Mouse (Mus musculus): Measurements from ENCODE around the gene Krtap5-4. TPM values are rescaled to one million over a fixed set of nuclear protein-coding genes. Genes with fewer than 3 reads are reported as not detected.
"Not testable (repeated sequence)": the region's sequence is repeated elsewhere in the genome, so short reads cannot be mapped to it uniquely, and the experiment has no call there.

The Krtap5-4 gene
- not detected in 2 replicates for total RNA-seq (2014; rRNA removed)
- not detected in 2 replicates for polyA plus RNA-seq (2012; rRNA removed)

- Histone ChIP-seq H3K9ac (ENCODE audit: low read depth, low read length) (no peak within 1 kb of the TSS), H3K4me3 (ENCODE audit: insufficient read depth, low read depth, low read length) (no peak within 1 kb of the TSS), H3K27me3 (ENCODE audit: control insufficient read depth, insufficient read depth, low read length) (no peaks in the 10 kb centered on the region; the same call in 1 of the 2 replicates), H3K4me1 (ENCODE audit: control insufficient read depth, insufficient read depth, low read length) (no peaks in the 10 kb centered on the region), H3K27ac (replicated peaks; ENCODE audit: insufficient read depth, low read depth, low read length) (no peak within 1 kb of the TSS), H3K36me3 (ENCODE audit: control insufficient read depth, insufficient read depth, low read length) (no peaks in the 10 kb centered on the region), H3K79me2 (ENCODE audit: control insufficient read depth, insufficient read depth, low read length) (no peaks in the 10 kb centered on the region)
- TF ChIP-seq POLR2A (IDR thresholded peaks at IDR 0.05; ENCODE audit: extremely low read depth, insufficient read depth, low read length), result no peak
- TF ChIP-seq CTCF (IDR thresholded peaks at IDR 0.05; ENCODE audit: low read depth, low read length), result no peak
- DNase-seq (ENCODE audit: extremely low read depth, low read depth, low spot score), result no peak
- WGBS, result 25% methylated on average over 3 of the region's 3 CpGs
These were observed at the start of gene Krtap5-4 for GRCm38 (mm10) chr7:142303249-142303648. Gene Krtap5-4, plus strand, starts transcription at chr7:142303549.

- 0% methylated on average over 2 of the region's 2 CpGs for WGBS
- Histone ChIP-seq H3K4me3 (ENCODE audit: insufficient read depth, low read depth, low read length) (no peak overlapping the region), H3K36me3 (ENCODE audit: control insufficient read depth, insufficient read depth, low read length) (no peaks in the 10 kb centered on the region), H3K79me2 (ENCODE audit: control insufficient read depth, insufficient read depth, low read length) (no peaks in the 10 kb centered on the region), H3K27me3 (ENCODE audit: control insufficient read depth, insufficient read depth, low read length) (peaks cover 3% of the 10 kb centered on the region; the same call in 1 of the 2 replicates), H3K9ac (ENCODE audit: low read depth, low read length) (no peak overlapping the region), H3K4me1 (ENCODE audit: control insufficient read depth, insufficient read depth, low read length) (no peaks in the 10 kb centered on the region), H3K27ac (replicated peaks; ENCODE audit: insufficient read depth, low read depth, low read length) (no peak overlapping the region)
- DNase-seq (ENCODE audit: extremely low read depth, low read depth, low spot score), result peak; percentile 8
- TF ChIP-seq POLR2A (IDR thresholded peaks at IDR 0.05; ENCODE audit: extremely low read depth, insufficient read depth, low read length) (no peak), CTCF (IDR thresholded peaks at IDR 0.05; ENCODE audit: low read depth, low read length) (peak; percentile 77)
These were observed 47.8 kb upstream of the Krtap5-4 start for GRCm38 (mm10) chr7:142255517-142255916.

GRCm38 (mm10) chr7:142258254-142258653 lies 45.1 kb upstream of the Krtap5-4 start, which contains the start of gene Gm2431:
Gene Gm2431, minus strand, starts transcription at chr7:142258354.
- DNase-seq (ENCODE audit: extremely low read depth, low read depth, low spot score); H3K9ac ChIP-seq (ENCODE audit: low read depth, low read length); H3K27me3 ChIP-seq (ENCODE audit: control insufficient read depth, insufficient read depth, low read length); H3K79me2 ChIP-seq (ENCODE audit: control insufficient read depth, insufficient read depth, low read length); H3K36me3 ChIP-seq (ENCODE audit: control insufficient read depth, insufficient read depth, low read length); H3K4me3 ChIP-seq (ENCODE audit: insufficient read depth, low read depth, low read length); H3K27ac ChIP-seq (replicated peaks; ENCODE audit: insufficient read depth, low read depth, low read length); H3K4me1 ChIP-seq (ENCODE audit: control insufficient read depth, insufficient read depth, low read length): not testable (repeated sequence)
- WGBS, result 36% methylated on average over 1 of the region's 1 CpGs

GRCm38 (mm10) chr7:142274263-142274662 lies 29.1 kb upstream of the Krtap5-4 start, which contains the start of gene Gm4559:
Gene Gm4559, minus strand, starts transcription at chr7:142274363.
- not testable (repeated sequence) for H3K4me1 ChIP-seq (ENCODE audit: control insufficient read depth, insufficient read depth, low read length); H3K4me3 ChIP-seq (ENCODE audit: insufficient read depth, low read depth, low read length); H3K79me2 ChIP-seq (ENCODE audit: control insufficient read depth, insufficient read depth, low read length); DNase-seq (ENCODE audit: extremely low read depth, low read depth, low spot score); H3K27ac ChIP-seq (replicated peaks; ENCODE audit: insufficient read depth, low read depth, low read length); H3K9ac ChIP-seq (ENCODE audit: low read depth, low read length); H3K36me3 ChIP-seq (ENCODE audit: control insufficient read depth, insufficient read depth, low read length); H3K27me3 ChIP-seq (ENCODE audit: control insufficient read depth, insufficient read depth, low read length)

GRCm38 (mm10) chr7:142278183-142278582 lies 25.2 kb upstream of the Krtap5-4 start:
- H3K27me3 ChIP-seq (ENCODE audit: control insufficient read depth, insufficient read depth, low read length); H3K36me3 ChIP-seq (ENCODE audit: control insufficient read depth, insufficient read depth, low read length); H3K4me1 ChIP-seq (ENCODE audit: control insufficient read depth, insufficient read depth, low read length); H3K9ac ChIP-seq (ENCODE audit: low read depth, low read length); H3K79me2 ChIP-seq (ENCODE audit: control insufficient read depth, insufficient read depth, low read length); H3K27ac ChIP-seq (replicated peaks; ENCODE audit: insufficient read depth, low read depth, low read length); H3K4me3 ChIP-seq (ENCODE audit: insufficient read depth, low read depth, low read length): not testable (repeated sequence)
- TF ChIP-seq CTCF (IDR thresholded peaks at IDR 0.05; ENCODE audit: low read depth, low read length), result peak; percentile 78
- peak; percentile 18 for DNase-seq (ENCODE audit: extremely low read depth, low read depth, low spot score)
- WGBS, result 0% methylated on average over 3 of the region's 3 CpGs

- not testable (repeated sequence) for H3K27me3 ChIP-seq (ENCODE audit: control insufficient read depth, insufficient read depth, low read length); H3K4me3 ChIP-seq (ENCODE audit: insufficient read depth, low read depth, low read length); H3K36me3 ChIP-seq (ENCODE audit: control insufficient read depth, insufficient read depth, low read length); H3K27ac ChIP-seq (replicated peaks; ENCODE audit: insufficient read depth, low read depth, low read length); H3K9ac ChIP-seq (ENCODE audit: low read depth, low read length); H3K4me1 ChIP-seq (ENCODE audit: control insufficient read depth, insufficient read depth, low read length); DNase-seq (ENCODE audit: extremely low read depth, low read depth, low spot score); H3K79me2 ChIP-seq (ENCODE audit: control insufficient read depth, insufficient read depth, low read length)
- 95% methylated on average over 1 of the region's 1 CpGs for WGBS
These were observed 24.1 kb upstream of the Krtap5-4 start for GRCm38 (mm10) chr7:142279291-142279690.

- not testable (repeated sequence) for H3K27me3 ChIP-seq (ENCODE audit: control insufficient read depth, insufficient read depth, low read length); H3K4me1 ChIP-seq (ENCODE audit: control insufficient read depth, insufficient read depth, low read length); H3K79me2 ChIP-seq (ENCODE audit: control insufficient read depth, insufficient read depth, low read length); H3K27ac ChIP-seq (replicated peaks; ENCODE audit: insufficient read depth, low read depth, low read length); DNase-seq (ENCODE audit: extremely low read depth, low read depth, low spot score); H3K9ac ChIP-seq (ENCODE audit: low read depth, low read length); H3K4me3 ChIP-seq (ENCODE audit: insufficient read depth, low read depth, low read length); H3K36me3 ChIP-seq (ENCODE audit: control insufficient read depth, insufficient read depth, low read length)
- WGBS, result 87% methylated on average over 2 of the region's 2 CpGs
These were observed 20.5 kb upstream of the Krtap5-4 start for GRCm38 (mm10) chr7:142282847-142283246.

Measured in liver, adult 2 months (tissue).